Mouse (Mus musculus) heart, postnatal 10 days (tissue): Measurements from ENCODE around the gene Ap1g2. TPM values are rescaled to one million over a fixed set of nuclear protein-coding genes. Genes with fewer than 3 reads are reported as not detected.
A peak's percentile ranks its signal among the peaks of the same experiment; 100 is the strongest.

Experiments used
- DNase-seq, 2 experiments: peaks; one replicate each; pipeline ENCODE4 v3.0.0; 2021
- intact Hi-C: fragments of 180-260 bp; cut with DNase I; formaldehyde crosslinking; loops from one replicate; pipeline ENCODE4 v1.15.1; 2025
- total RNA-seq, 2 experiments: library from RNA; stranded (reverse); gene quantifications; 2 replicates each; pipeline ENCODE4 v1.2.3; 2021

Ap1g2 gene
- total RNA-seq, 2 experiments from 2014 or later = 5.5 to 5.7 TPM

GRCm38 (mm10) chr14:55114759-55115701 is 8.6 kb upstream of the Ap1g2 start:
- DNase-seq = peak; percentile 53 to 62
- intact Hi-C loops = no loop called here

GRCm38 (mm10) chr14:55113975-55114645 is 7.7 kb upstream of the Ap1g2 start:
- intact Hi-C loops = no loop called here
- DNase-seq = no peak

- intact Hi-C loops = no loop called here
These were observed 7.1 kb upstream of the Ap1g2 start for GRCm38 (mm10) chr14:55113351-55113974.

GRCm38 (mm10) chr14:55111720-55112119 is 5.3 kb upstream of the Ap1g2 start:
- intact Hi-C loops = no loop called here
- DNase-seq = no peak

More at GRCm38 (mm10) chr14:55113351-55113974, 7.1 kb upstream of the Ap1g2 start:
- DNase-seq = no peak

GRCm38 (mm10) chr14:55110076-55110475 is 3.7 kb upstream of the Ap1g2 start:
- DNase-seq = no peak
- intact Hi-C loops = no loop called here

- DNase-seq = no peak
- intact Hi-C loops = no loop called here
These were observed 2.9 kb upstream of the Ap1g2 start for GRCm38 (mm10) chr14:55109048-55109873.

GRCm38 (mm10) chr14:55108202-55108870 is 1.9 kb upstream of the Ap1g2 start:
- no peak for DNase-seq
- intact Hi-C loops = no loop called here

GRCm38 (mm10) chr14:55106990-55107389 is 597 bp upstream of the Ap1g2 start:
- intact Hi-C loops = no loop called here
- DNase-seq = no peak

GRCm38 (mm10) chr14:55105386-55105785 is 1.0 kb downstream of the Ap1g2 start:
- intact Hi-C loops = no loop called here
- no peak for DNase-seq

GRCm38 (mm10) chr14:55104365-55104764 is 2.0 kb downstream of the Ap1g2 start:
- intact Hi-C loops = loop anchor here (5.0 kb wide), 1 partner anchor 262 kb away; no protein-coding TSS in a partner anchor
- no peak for DNase-seq

- DNase-seq = no peak
These were observed 4.1 kb downstream of the Ap1g2 start for GRCm38 (mm10) chr14:55102253-55102785.

GRCm38 (mm10) chr14:55101592-55101991 is 4.8 kb downstream of the Ap1g2 start:
- intact Hi-C loops = loop anchor here (2.0 to 5.0 kb wide), 2 partner anchors 23 to 259 kb away; no protein-coding TSS in a partner anchor
- DNase-seq = peak; percentile 57 to 75

More at GRCm38 (mm10) chr14:55102253-55102785, 4.1 kb downstream of the Ap1g2 start:
- intact Hi-C loops = loop anchor here (5.0 kb wide), 1 partner anchor 260 kb away; no protein-coding TSS in a partner anchor

- DNase-seq = peak in 1 of 2 experiments; percentile 63
- intact Hi-C loops = loop anchor here (1.0 to 5.0 kb wide), 2 partner anchors 74 to 201 kb away; no protein-coding TSS in a partner anchor
These were observed 8.3 kb downstream of the Ap1g2 start for GRCm38 (mm10) chr14:55098067-55098466.

- no peak for DNase-seq
- intact Hi-C loops = loop anchor here (1.0 to 5.0 kb wide), 2 partner anchors 73 to 200 kb away; no protein-coding TSS in a partner anchor
These were observed 8.7 kb downstream of the Ap1g2 start for GRCm38 (mm10) chr14:55097646-55098045.

- DNase-seq = no peak
- intact Hi-C loops = loop anchor here (5.0 kb wide), 1 partner anchor 199 kb away; no protein-coding TSS in a partner anchor
These were observed 9.8 kb downstream of the Ap1g2 start for GRCm38 (mm10) chr14:55096573-55097087.

GRCm38 (mm10) chr14:55095671-55096070 is 10.7 kb downstream of the Ap1g2 start:
- intact Hi-C loops = loop anchor here (5.0 kb wide), 1 partner anchor 198 kb away; no protein-coding TSS in a partner anchor
- DNase-seq = no peak

- DNase-seq = no peak
- intact Hi-C loops = loop anchor here (5.0 kb wide), 1 partner anchor 198 kb away; no protein-coding TSS in a partner anchor
These were observed 11.1 kb downstream of the Ap1g2 start for GRCm38 (mm10) chr14:55095263-55095662.

- intact Hi-C loops = loop anchor here (5.0 kb wide), 1 partner anchor 197 kb away; no protein-coding TSS in a partner anchor
- DNase-seq = peak; percentile 81 to 85
These were observed 11.6 kb downstream of the Ap1g2 start, which contains the start of gene Thtpa for GRCm38 (mm10) chr14:55094704-55095231. Gene Thtpa (plus strand): TSS chr14:55094784.
